Mouse (Mus musculus) hindbrain, embryonic 11.5 days (tissue): ENCODE data around the gene Cuedc1. TPM values are rescaled to one million over a fixed set of nuclear protein-coding genes. Genes with fewer than 3 reads are reported as not detected.
A peak's percentile ranks its signal among the peaks of the same experiment; 100 is the strongest.

Source experiments
- ATAC-seq: fragments of 200-750 bp; cut with Nextera tagmentation; 2 replicates; pipeline ENCODE4 v1.8.0; 2017; ENCODE audit warnings: mild to moderate bottlenecking, moderate TSS enrichment, moderate library complexity; ENCODE audit not compliant: low FRiP score
- DNase-seq: peaks from one replicate; pipeline ENCODE4 v3.0.0-alpha.2; 2015; ENCODE audit warnings: low spot score
- H3K27ac ChIP-seq: fragments of 300-500 bp; sonication (generic); 2 replicates; pipeline ENCODE4 v1.5.1; 2014; ENCODE audit warnings: mild to moderate bottlenecking, low read depth, low read length
- H3K27me3 ChIP-seq: fragments of 300-500 bp; sonication (generic); 2 replicates; pipeline ENCODE4 v1.6.1; 2014; ENCODE audit warnings: mild to moderate bottlenecking, low read length, moderate library complexity, mixed read lengths; ENCODE audit not compliant: control insufficient read depth, insufficient read depth
- H3K36me3 ChIP-seq: fragments of 300-500 bp; sonication (generic); 2 replicates; pipeline ENCODE4 v1.6.1; 2014; ENCODE audit warnings: mild to moderate bottlenecking, low read length, moderate library complexity, mixed read lengths; ENCODE audit not compliant: control insufficient read depth, insufficient read depth
- H3K4me1 ChIP-seq: fragments of 300-500 bp; sonication (generic); replicated peaks from 2 replicates; pipeline ENCODE4 v1.6.1; 2014; ENCODE audit warnings: low read length, mixed read lengths; ENCODE audit not compliant: control insufficient read depth, insufficient read depth
- H3K4me2 ChIP-seq: fragments of 300-500 bp; sonication (generic); replicated peaks from 2 replicates; pipeline ENCODE4 v1.6.1; 2014; ENCODE audit warnings: mild to moderate bottlenecking, low read depth, low read length
- H3K4me3 ChIP-seq: fragments of 300-500 bp; sonication (generic); 2 replicates; pipeline ENCODE4 v1.5.1; 2014; ENCODE audit warnings: low read depth, low read length
- H3K9ac ChIP-seq: fragments of 300-500 bp; sonication (generic); 2 replicates; pipeline ENCODE4 v1.6.1; 2014; ENCODE audit warnings: low read depth, low read length
- H3K9me3 ChIP-seq: fragments of 300-500 bp; sonication (generic); 2 replicates; pipeline ENCODE4 v1.6.1; 2016; ENCODE audit warnings: low read length; ENCODE audit not compliant: control insufficient read depth
- WGBS: fragments of 180-500 bp; shearing (Covaris S2); extraction: QIAGEN DNeasy Blood & Tissue Kit; methylation state at CpG from one replicate; pipeline ENCODE4 v1.1.7; 2014; 5-methylcytosine and 5-hydroxymethylcytosine counted together
- polyA plus RNA-seq: library from polyadenylated mRNA; unstranded; fragments of >200 nt; fragmentation: Nextera tagmentation; extraction: Ambion mirVana; gene quantifications from 2 replicates; pipeline ENCODE4 v1.2.1, GENCODE M21; 2014

Gene Cuedc1
- polyA plus RNA-seq, 1 experiment from 2014 or later, result 17.6 TPM

DNA sequence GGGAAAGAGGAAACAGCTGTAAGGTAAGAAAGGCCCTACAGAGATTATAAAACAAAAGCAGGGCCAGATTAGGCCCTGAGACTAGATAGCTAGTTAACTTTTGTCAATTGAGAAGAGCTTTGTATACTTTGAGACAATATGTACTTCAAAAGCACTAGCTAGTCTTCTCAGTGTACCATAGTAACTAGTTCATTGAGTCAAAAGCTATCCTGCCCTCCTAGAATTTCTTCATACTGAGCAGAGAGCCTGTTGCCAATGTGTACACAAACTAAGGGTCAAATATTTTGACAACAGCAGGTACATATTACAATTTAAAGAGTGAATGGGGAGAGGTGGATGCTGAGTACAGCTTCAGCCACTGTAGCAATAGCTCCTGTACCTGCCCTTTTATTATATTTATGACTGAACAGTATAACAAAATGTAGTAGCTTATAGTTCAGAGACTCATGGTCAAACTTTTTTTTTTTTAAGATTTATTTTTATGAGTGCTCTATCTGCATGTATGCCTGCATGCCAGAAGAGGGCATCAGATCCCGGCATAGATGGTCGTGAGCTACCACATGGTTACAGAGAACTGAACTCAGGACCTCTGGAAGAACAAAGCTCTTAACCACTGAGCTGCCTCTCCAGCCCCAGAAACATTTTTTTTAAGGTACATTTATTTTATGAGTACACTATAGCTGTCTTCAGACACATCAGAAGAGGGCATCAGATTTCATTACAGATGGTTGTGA is 35.8 kb upstream of the Cuedc1 start:
- H3K36me3 ChIP-seq, result no peaks in the 10 kb centered on the region
- no peak overlapping the region for H3K9ac ChIP-seq
- H3K9me3 ChIP-seq, result no peaks in the 10 kb centered on the region
- H3K4me3 ChIP-seq, result no peak overlapping the region
- ATAC-seq (no peak), DNase-seq (no peak)
- no peak overlapping the region for H3K4me2 ChIP-seq
- H3K27ac ChIP-seq, result no peak overlapping the region
- 82% methylated on average over 2 of the region's 2 CpGs for WGBS
- no peaks in the 10 kb centered on the region for H3K27me3 ChIP-seq
- no peaks in the 10 kb centered on the region for H3K4me1 ChIP-seq

DNA sequence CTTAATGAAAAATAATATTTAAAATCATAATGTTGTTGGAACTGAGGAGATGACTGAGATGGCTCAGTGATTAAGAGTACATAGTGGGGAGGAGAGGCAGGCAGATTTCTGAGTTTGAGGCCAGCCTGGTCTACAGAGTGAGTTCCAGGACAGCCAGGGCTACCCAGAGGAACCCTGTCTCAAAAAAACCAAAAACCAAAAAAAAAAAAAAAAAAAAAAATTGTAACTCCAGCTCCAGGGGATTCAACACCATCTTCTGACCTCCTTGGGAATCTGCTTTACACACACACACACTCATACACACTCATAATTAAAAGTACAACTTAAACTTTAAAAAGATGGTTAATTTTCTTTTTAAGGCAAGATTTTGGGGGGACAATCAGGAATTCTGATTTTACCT is 32.1 kb upstream of the Cuedc1 start:
- ATAC-seq (no peak), DNase-seq (no peak)
- Histone ChIP-seq H3K4me1 (0 out of 2 replicates have a peak, but pooled peaks cover 3% of the 10 kb centered on the region), H3K27me3 (no peaks in the 10 kb centered on the region), H3K36me3 (no peaks in the 10 kb centered on the region), H3K27ac (no peak overlapping the region), H3K4me3 (no peak overlapping the region), H3K4me2 (no peak overlapping the region), H3K9me3 (no peaks in the 10 kb centered on the region), H3K9ac (no peak overlapping the region)

- no peaks in the 10 kb centered on the region for H3K27me3 ChIP-seq
- ATAC-seq (no peak), DNase-seq (no peak)
- H3K4me2 ChIP-seq, result peak overlapping the region; percentile 66
- WGBS, result 4% methylated on average over 8 of the region's 8 CpGs
- peak overlapping the region; percentile 97 for H3K4me3 ChIP-seq
- 0 out of 2 replicates have a peak, but pooled peaks cover 6% of the 10 kb centered on the region for H3K4me1 ChIP-seq
- H3K9ac ChIP-seq, result peak overlapping the region; percentile 100
- H3K36me3 ChIP-seq, result no peaks in the 10 kb centered on the region
- no peaks in the 10 kb centered on the region for H3K9me3 ChIP-seq
- peak overlapping the region; percentile 99 for H3K27ac ChIP-seq
Measured at GRCm38 (mm10) chr11:88067191-88067585, 30.7 kb upstream of the Cuedc1 start.

DNA sequence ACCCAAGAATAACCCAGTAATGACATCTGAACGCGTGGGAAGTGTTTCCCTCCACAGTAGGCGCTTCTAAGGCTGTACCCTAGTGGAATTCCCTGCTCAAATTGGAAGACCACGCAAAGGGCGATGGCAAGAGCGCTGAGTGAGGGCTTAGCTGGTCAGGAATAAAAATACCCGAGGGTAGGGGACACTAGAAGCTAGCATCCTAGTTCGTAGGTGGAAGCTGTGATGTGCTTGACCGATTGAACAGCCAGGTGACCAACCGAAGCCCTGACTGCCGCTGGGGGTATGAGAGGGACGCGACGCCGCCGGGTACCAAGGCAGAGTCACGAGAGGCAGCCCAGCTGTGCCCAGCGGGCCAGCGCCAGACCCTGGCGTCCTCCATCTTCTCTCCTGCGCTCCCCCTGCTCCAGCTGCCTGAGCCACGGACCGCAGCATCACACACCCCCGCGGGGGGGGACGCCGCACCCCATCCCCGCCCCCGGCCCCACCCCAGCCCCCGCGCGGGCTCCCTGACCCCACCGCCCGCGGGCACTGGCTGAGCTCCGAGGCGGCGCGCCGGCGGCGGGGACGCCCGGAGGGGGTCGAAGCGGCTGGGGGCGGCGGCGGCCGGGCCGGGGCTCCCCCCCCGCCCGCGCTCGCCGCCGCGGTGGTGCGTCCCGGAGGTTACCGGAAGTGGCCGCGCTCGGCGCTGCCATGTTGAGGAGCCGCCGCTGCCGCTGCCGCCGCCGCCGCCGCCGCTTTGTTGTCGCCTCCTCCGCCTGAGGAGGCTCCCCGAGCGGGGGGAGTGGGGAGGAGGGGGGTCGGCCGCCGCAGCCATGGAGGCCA is 30.1 kb upstream of the Cuedc1 start, which contains the start of gene Vezf1:
Gene Vezf1 (plus strand): TSS at position 694 of the 825 bp plus-strand sequence.
- DNase-seq (peak; percentile 86), ATAC-seq (peak; percentile 85)
- WGBS, result 0% methylated on average over 17 of the region's 81 CpGs
- Histone ChIP-seq H3K4me2 (peak within 1 kb of the TSS; percentile 66), H3K27me3 (no peaks in the 10 kb centered on the region), H3K4me3 (peak within 1 kb of the TSS; percentile 97), H3K27ac (peak within 1 kb of the TSS; percentile 99), H3K9me3 (no peaks in the 10 kb centered on the region), H3K4me1 (0 out of 2 replicates have a peak, but pooled peaks cover 6% of the 10 kb centered on the region), H3K9ac (peak within 1 kb of the TSS; percentile 100), H3K36me3 (no peaks in the 10 kb centered on the region)

- Histone ChIP-seq H3K36me3 (no peaks in the 10 kb centered on the region), H3K4me1 (0 out of 2 replicates have a peak, but pooled peaks cover 8% of the 10 kb centered on the region), H3K27ac (peak overlapping the region; percentile 99), H3K9me3 (no peaks in the 10 kb centered on the region), H3K9ac (peak overlapping the region; percentile 100), H3K4me3 (peak overlapping the region; percentile 97), H3K27me3 (no peaks in the 10 kb centered on the region), H3K4me2 (peak overlapping the region; percentile 53)
- WGBS, result 1% methylated on average over 50 of the region's 92 CpGs
- ATAC-seq, result peak; percentile 74
- peak; percentile 68 for DNase-seq
Measured at GRCm38 (mm10) chr11:88068411-88069245, 29.2 kb upstream of the Cuedc1 start.

- DNase-seq (no peak), ATAC-seq (no peak)
- H3K27me3 ChIP-seq, result no peaks in the 10 kb centered on the region
- no peaks in the 10 kb centered on the region for H3K36me3 ChIP-seq
- H3K9me3 ChIP-seq, result no peaks in the 10 kb centered on the region
- H3K27ac ChIP-seq, result peak overlapping the region; percentile 99
- H3K4me2 ChIP-seq, result peak overlapping the region; percentile 53
- 0 out of 2 replicates have a peak, but pooled peaks cover 8% of the 10 kb centered on the region for H3K4me1 ChIP-seq
- peak overlapping the region; percentile 97 for H3K4me3 ChIP-seq
- under 1% methylated on average over 12 of the region's 12 CpGs for WGBS
- H3K9ac ChIP-seq, result peak overlapping the region; percentile 100
Measured at GRCm38 (mm10) chr11:88069246-88069570, 28.6 kb upstream of the Cuedc1 start.

GRCm38 (mm10) chr11:88070392-88070791 is 27.5 kb upstream of the Cuedc1 start:
- Histone ChIP-seq H3K4me3 (peak overlapping the region; percentile 97), H3K9me3 (no peaks in the 10 kb centered on the region), H3K4me1 (0 out of 2 replicates have a peak, but pooled peaks cover 8% of the 10 kb centered on the region), H3K9ac (peak overlapping the region; percentile 40), H3K4me2 (peak overlapping the region; percentile 53), H3K27ac (0 out of 2 replicates have a peak overlapping the region, but pooled peaks have one; percentile 1), H3K27me3 (no peaks in the 10 kb centered on the region), H3K36me3 (no peaks in the 10 kb centered on the region)
- DNase-seq (no peak), ATAC-seq (no peak)
- 34% methylated on average over 4 of the region's 4 CpGs for WGBS

DNA sequence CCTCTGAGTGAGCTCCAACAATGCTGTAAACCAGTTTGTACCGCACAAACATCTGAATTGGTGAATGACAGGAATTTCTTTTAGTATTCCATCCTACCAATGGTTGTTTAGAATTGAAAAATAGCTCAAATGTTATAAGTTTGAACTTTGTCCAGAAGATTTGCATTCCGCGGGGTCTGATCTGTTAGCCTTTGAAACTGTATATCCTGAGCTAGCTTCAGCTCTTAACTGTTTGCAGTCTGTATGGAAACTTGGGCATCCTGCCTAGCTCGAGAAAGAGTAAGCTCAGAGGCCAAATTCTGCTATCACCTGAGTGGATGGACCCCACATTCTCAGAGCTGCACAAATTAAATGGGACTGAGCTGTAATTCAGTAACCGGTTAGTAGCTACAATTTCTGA is 26.7 kb upstream of the Cuedc1 start:
- H3K9me3 ChIP-seq, result no peaks in the 10 kb centered on the region
- 54% methylated on average over 5 of the region's 5 CpGs for WGBS
- no peaks in the 10 kb centered on the region for H3K27me3 ChIP-seq
- ATAC-seq (no peak), DNase-seq (no peak)
- no peaks in the 10 kb centered on the region for H3K36me3 ChIP-seq
- H3K4me3 ChIP-seq, result peak overlapping the region; percentile 97; the same call in 1 of the 2 replicates
- peak overlapping the region; percentile 53 for H3K4me2 ChIP-seq
- peak overlapping the region; percentile 40; the same call in 1 of the 2 replicates for H3K9ac ChIP-seq
- H3K27ac ChIP-seq, result no peak overlapping the region
- 0 out of 2 replicates have a peak, but pooled peaks cover 8% of the 10 kb centered on the region for H3K4me1 ChIP-seq
